Mouse (Mus musculus) thymus, postnatal 4 days (tissue): Measurements from ENCODE around the gene Ube2g2.

ENCODE experiments used
- DNase-seq: peaks from one replicate; pipeline ENCODE4 v3.0.0; 2021

The Ube2g2 gene

GRCm38 (mm10) chr10:77606855-77607254 is 15.2 kb upstream of the Ube2g2 start:
- DNase-seq, result no peak

DNA sequence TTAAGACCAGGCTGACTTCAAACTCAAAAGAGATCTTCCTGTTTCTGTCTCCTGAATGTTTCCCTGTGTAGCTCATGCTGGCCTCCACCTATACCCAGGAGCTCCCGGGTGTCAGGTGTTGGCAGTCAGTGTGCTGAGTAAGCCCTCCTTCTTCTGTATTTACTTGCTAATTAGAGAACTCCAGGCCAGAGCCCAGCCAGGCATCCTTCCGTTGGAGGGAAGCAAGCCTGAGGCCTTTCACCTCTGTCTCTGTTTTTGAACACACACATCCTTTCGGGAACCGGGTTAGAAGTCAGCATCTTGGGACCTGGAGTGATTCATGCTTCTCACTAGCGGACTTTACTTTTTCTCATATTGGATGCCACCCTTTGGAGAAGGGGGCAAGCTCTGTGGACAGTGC is 14.6 kb upstream of the Ube2g2 start:
- no peak for DNase-seq

DNA sequence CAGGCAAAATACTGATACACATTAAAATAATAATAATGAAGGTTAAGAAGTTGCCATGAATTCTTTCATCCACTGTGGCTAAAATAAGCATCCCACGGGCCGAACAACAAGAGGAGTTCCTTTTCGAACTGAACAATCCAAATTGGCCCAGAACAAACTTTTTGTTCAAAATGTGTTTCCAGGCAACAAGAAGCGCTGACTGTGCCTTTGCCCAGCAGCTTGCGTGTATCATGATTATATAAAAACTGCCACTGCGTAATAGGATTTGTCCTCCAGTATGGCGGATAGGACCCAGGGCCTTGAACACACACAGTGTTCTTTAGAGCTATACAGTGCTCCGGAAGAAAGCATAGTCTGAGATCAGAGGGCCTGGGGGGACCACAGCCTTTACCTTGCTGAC is 13.5 kb upstream of the Ube2g2 start:
- no peak for DNase-seq

DNA sequence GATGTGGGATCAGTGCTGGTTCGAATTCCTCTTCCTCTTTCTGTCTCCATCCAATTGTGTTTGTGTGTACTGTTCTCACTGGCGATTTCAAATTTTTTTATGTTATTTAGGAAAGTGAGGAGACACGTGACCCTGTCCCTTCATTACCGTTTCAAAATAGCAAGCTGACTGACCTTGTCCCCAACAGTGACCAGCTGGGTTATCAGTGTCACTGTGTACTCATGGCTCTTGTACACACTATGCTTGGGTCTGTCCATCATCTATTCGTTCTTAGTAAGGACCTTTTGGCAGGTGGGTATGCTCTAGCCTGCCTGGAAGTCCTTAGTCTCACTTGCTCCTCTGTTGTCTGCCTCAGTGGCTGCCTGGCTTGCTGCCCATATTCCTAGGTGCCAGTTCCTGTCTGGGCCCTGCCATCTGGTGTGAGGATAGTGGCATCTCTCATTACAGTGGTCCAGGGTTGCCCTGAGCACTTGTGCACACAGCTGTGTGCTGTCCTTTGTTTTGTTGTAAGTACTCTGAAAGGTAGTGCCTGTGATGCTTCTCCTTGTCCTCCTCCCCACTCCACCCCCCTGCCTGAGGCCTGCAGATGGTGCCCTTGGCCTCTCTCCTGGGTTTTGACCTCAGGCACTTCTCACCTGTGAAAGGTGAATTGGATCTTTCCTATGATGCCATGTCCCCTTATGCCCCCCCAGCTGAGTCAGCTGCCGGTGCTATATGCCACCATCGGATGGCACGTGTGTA is 11.7 kb upstream of the Ube2g2 start:
- no peak for DNase-seq

GRCm38 (mm10) chr10:77613409-77613808 is 8.7 kb upstream of the Ube2g2 start:
- no peak for DNase-seq

DNA sequence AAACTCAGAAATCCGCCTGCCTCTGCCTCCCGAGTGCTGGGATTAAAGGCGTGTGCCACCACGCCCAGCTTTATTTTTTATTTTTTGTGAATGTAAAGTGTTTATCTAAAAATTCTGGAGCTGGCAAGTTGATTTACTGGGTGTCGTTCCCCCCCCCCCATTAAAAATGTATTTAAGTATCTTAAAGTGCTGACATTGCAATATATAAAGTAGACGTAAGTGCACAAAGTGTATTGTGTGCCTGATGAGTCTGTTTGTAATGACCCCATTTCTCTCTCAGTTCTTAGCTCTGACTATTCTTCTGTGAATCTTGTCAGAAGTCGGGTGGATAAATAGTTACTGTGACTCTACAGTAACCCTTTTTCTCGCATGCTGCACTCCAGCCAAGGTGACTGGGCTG is 6.4 kb upstream of the Ube2g2 start:
- no peak for DNase-seq

DNA sequence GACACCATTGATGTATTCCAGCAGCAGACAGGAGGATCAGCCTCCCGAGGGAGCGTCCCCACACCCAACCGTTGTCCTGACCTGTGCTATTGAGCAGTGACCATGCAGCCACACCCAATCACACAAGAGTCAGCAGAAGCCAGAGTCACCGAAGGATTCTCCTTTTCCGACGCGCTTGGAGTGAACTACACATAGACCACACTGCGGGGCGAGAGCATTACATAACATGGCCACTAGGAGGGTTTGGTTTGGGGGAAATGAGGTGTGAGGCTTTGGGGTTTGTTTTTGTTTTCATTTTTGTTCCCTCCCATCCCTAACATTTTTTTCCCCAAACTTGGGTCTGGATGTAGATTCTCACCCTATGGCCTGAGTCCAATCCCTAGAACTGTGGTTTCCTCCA is 5.9 kb upstream of the Ube2g2 start:
- DNase-seq, result no peak

GRCm38 (mm10) chr10:77616926-77617325 is 5.1 kb upstream of the Ube2g2 start:
- no peak for DNase-seq

DNA sequence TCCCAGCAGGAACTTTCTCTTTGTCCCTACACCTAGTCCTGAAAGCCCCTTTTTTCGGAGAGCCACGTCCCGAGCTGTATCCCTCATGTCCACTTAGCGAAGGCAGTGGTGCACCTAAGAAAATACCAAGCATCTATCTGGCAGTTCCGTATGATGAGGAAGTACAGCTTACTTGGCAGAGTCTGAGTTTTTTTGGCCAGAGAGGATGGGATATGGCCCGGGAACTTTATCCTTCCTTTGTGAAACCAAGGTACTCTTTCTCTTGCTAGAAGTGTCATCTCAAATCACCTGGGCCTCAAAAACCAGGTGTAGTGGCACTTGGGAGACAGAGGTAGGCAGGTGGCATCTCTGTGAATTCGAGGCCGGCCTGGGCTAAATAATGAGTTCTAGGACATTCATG is 529 bp upstream of the Ube2g2 start:
- no peak for DNase-seq

DNA sequence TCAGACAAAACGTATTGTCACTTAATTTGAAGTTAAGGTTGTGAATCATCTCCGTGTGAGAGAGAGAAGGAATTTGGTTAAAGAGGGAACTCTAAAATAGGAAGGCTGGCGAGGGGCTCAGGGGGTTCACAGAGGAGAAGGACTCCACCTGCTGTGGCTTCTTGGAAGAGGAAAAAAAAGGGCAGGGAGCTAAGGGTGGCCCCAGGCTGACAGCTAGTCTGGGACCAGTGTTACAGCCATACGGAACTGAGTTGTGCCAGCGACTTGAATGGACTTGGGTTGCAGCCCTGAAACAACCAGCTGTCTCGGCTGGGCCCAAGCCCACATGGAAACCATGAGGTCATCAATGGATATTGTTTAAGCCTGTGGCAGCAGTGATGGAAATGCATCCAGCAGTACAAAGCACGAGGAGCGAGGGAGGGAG is 1.0 kb downstream of the Ube2g2 start:
- no peak for DNase-seq

DNA sequence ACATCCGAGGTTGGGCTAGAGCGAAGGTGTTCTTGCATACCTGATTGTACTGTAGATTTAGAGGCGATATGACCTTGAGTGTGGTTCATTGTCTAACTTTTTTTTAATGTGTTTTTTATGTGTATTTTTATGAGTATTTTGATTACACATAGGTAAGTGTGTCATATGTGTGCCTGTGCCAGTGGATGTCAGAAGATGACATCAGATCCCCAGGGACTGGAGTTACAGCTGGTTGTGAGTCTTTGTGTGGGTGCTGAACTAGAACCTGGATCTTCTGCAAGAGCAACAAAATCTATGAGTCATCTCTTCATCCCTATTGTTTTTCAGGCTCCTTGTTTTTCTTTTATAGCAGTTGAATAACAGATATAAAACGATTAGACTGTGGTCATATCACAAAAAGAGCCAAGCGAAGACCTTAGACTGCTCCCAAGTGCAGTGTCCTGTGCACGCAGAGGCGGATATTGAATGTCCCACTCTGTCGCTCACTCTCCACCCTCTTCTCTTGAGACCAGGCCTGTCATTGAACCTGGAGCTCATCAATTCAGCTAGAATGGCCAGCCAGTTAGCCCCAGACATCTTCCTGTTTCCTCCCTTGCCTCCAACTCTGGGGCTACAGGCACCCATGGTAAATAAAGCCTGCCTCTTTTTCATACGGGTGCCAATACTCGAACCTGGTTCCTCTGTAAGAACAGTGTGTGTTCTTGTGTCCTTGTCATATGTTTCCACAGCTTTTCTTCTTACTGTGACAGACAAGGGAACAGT is 1.7 kb downstream of the Ube2g2 start:
- DNase-seq, result no peak

DNA sequence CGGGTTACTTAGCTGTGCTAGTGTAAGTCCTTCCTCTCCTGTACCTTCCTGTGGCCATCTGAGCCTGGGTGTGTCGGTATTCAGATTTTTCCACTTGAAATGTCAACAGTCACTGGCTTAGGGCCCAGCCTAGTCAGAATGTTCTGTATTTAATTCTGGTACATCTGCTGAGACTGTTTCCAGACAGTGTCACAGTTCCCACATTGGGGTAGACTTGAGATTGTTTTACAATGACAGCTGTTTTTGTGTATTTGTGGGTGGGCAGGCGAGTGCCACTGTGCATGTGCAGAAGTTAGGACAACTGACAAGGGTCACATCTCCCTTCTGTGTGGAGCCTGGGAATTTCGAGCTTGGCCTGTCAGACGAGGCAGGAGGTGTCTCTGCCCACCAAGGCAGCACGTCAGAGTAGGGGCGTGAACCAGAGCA is 2.5 kb downstream of the Ube2g2 start:
- no peak for DNase-seq

GRCm38 (mm10) chr10:77626036-77626435 is 4.0 kb downstream of the Ube2g2 start:
- no peak for DNase-seq

GRCm38 (mm10) chr10:77626591-77626990 is 4.5 kb downstream of the Ube2g2 start:
- no peak for DNase-seq

- DNase-seq, result peak; percentile 89
These were observed 5.4 kb downstream of the Ube2g2 start for GRCm38 (mm10) chr10:77627497-77627896.

DNA sequence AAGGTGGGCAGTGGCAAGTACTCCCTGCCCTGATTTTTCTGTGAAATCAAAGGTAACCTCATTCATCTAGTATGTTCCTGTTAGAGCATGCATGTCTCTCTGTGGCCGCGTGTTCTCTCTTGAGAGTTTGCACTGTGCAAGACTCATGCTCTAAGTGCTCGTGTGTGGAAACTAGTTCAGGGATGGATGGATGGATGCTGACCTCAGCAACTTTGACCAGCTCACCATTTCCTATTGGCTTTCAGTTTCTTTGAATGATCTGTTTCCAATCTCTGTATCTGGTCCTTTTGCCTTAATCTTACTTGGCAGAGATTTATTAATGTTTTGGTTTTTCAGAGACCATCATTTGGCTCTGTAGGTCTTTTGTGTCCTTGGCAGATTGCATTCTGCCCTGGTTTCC is 7.1 kb downstream of the Ube2g2 start:
- no peak for DNase-seq

DNA sequence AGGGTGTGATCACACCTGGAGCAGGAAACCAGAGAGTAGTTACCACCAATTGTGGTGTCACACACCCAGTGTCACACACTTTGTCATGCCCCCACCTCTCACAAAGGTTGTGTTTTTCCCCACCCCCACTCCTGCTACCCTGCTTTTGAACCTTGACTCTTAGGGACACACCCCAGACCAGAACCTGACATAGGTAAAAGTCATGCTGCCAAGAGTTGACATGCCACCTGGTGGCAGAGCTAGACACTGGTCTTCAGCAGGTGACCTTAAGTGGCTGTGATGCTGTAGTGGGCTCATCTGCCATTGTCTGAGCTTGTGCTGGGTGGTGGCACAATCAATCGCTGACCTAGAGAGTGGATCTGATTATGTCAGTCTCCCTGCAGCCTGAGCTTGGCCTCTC is 7.9 kb downstream of the Ube2g2 start:
- peak; percentile 45 for DNase-seq

DNA sequence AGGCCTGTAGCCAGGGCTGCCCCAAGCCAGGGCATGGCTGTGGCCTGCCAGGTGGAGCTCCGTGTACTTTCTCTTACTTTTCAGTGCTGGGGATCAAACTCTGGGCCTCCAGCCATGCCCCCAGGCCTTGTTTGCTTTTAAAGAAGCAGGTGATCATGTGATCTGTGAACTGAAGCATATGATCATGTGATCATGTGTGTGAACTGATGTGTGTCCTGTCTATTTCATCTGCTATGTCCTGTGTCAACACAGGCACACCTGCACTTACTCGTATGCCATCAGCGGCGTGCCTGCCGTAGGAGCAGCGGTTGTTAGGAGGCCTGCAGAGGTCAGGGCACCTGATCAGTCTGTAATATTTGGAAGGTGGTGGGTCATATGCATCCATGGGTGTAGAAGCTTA is 11.9 kb downstream of the Ube2g2 start:
- no peak for DNase-seq

DNA sequence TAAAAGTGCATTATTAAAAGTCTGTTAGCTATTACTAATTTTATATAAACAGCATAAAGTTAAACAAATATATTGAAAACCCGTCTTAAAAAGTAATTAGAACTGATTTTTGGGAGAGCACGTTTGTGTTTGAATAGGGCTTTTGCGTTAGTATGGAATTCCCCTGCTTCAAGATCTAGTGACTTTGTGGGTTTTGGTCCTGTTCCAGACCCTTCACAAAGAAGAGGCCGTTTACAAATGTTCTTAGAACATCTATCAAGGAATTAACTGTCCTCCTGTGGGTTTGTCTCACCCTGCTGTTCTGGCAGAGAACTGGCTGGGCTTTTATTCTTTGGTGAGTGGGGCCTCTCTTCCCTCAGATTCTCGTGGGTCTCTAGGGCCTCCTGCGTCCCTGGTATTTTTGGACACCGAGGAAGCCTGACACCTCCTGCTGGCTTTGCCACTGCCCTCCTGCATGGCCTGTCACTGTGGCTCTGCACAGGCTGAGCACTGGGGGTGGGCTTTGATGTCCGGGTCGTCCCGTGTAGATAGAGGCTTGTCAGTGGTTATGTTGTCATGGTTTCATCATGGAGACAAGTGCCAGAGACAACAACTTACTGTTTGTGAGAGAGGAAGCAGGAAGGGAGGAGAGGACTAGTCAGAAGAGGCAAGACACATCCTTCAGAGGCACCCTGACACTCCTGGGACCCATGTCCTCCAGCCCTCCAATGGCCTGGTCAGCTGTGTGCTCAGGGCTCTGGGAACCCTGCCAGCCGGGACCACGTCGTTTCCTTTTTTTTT is 12.6 kb downstream of the Ube2g2 start:
- no peak for DNase-seq

- DNase-seq, result no peak
These were observed 14.3 kb downstream of the Ube2g2 start for GRCm38 (mm10) chr10:77636234-77636922.

GRCm38 (mm10) chr10:77638956-77639355 is 16.9 kb downstream of the Ube2g2 start:
- no peak for DNase-seq

- no peak for DNase-seq
These were observed 21.1 kb downstream of the Ube2g2 start for GRCm38 (mm10) chr10:77643160-77643559.

- no peak for DNase-seq
These were observed 23.5 kb downstream of the Ube2g2 start for GRCm38 (mm10) chr10:77645571-77645970.
